In the genomic region with DNA sequence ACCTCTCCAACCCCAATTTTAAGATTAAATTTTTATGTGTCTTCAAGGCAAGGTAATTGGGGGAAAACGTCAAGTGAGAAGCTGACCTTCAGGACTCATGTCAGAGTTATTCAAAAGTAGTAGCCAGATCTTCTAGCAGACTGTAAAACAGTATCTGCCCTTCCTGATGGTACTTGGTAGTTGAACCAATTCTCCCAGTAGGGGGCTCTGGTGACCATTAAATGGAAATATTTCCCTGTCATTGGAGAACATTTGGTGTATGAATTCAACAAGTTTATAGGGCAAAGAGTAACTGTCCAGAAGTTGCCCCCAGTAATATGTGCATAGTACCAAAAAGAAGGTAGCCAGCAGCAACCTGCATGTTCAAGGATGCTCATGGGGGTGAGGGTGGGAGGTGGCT, we compare ENCODE assay signal across 9 mouse cellular contexts.
DNase-seq lines count a peak whose midpoint lies in the region; ATAC-seq lines count a peak whose summit lies in the region.
"Had no signal": no experiment of that assay in that cellular context is flagged by ENCODE, and none has a peak within 500 bp of the region (broad histone marks: within the 10 kb centered on the region; RNA-seq: fewer than 3 reads in every experiment).

No protein-coding gene starts in this region.

- H3K9ac ChIP-seq in kidney, embryonic 15.5 days, result no peak overlapping the region
- H3K9ac ChIP-seq: embryonic facial prominence, embryonic 13.5 days had no signal

- H3K9me3 ChIP-seq in kidney, embryonic 15.5 days (replicated peaks), result no peaks in the 10 kb centered on the region
- H3K9me3 ChIP-seq: embryonic facial prominence, embryonic 13.5 days had no signal

- no peak overlapping the region for H3K27ac ChIP-seq in kidney, embryonic 15.5 days
- H3K27ac ChIP-seq: embryonic facial prominence, embryonic 13.5 days had no signal

- WGBS in kidney, embryonic 15.5 days, result 31% methylated on average over 1 of the region's 1 CpGs

- no peaks in the 10 kb centered on the region for H3K36me3 ChIP-seq in kidney, embryonic 15.5 days
- H3K36me3 ChIP-seq: embryonic facial prominence, embryonic 13.5 days had no signal

- H3K4me2 ChIP-seq in kidney, embryonic 15.5 days, result no peak overlapping the region
- H3K4me2 ChIP-seq: embryonic facial prominence, embryonic 13.5 days had no signal

- DNase-seq in CD4-positive, CD25-positive, alpha-beta regulatory T cell, adult 2 months (ENCODE audit: low read depth, low spot score), result peak; percentile 8
- peak; percentile 13 to 28 for DNase-seq in kidney, adult 8-10 months
- peak; percentile 33 for DNase-seq in ES-CJ7 (ENCODE audit: low read depth, low spot score)
- peak; percentile 49 to 70 for DNase-seq in heart, postnatal 10 days
- DNase-seq in gastrocnemius, postnatal 14 days, result no peak
- DNase-seq in urinary bladder, postnatal 25 days (ENCODE audit: low spot score), result no peak

- no peaks in the 10 kb centered on the region for H3K4me1 ChIP-seq in kidney, embryonic 15.5 days
- H3K4me1 ChIP-seq: embryonic facial prominence, embryonic 13.5 days had no signal

- H3K4me3 ChIP-seq in kidney, embryonic 15.5 days (replicated peaks), result no peak overlapping the region
- H3K4me3 ChIP-seq: embryonic facial prominence, embryonic 13.5 days had no signal

- no peak for ATAC-seq in CD4-positive, CD25-positive, alpha-beta regulatory T cell, adult 4 months
- ATAC-seq in kidney, embryonic 15.5 days (replicated peaks; ENCODE audit: low FRiP score), result no peak

- intact Hi-C loops in heart, postnatal 10 days (cut with DNase I), result loop anchor here (2.0 to 10.0 kb wide), 3 partner anchors 77 to 243 kb away; no protein-coding TSS in a partner anchor
- intact Hi-C loops in gastrocnemius, postnatal 14 days (cut with DNase I; ENCODE audit: low total_unique reads), result loop anchor here (10.0 kb wide), 1 partner anchor 245 kb away; the partner anchor contains the start of gene Mgat4d

- no peaks in the 10 kb centered on the region for H3K27me3 ChIP-seq in kidney, embryonic 15.5 days
- H3K27me3 ChIP-seq: embryonic facial prominence, embryonic 13.5 days had no signal

Comparison
In these comparisons a context has a peak if more than half of its experiments do, and no peak if none do; other contexts are left out.
1. DNase-seq: peak in CD4-positive, CD25-positive, alpha-beta regulatory T cell, adult 2 months (single experiment), kidney, adult 8-10 months (2 of 2), ES-CJ7 (single experiment) and heart, postnatal 10 days (2 of 2); none in gastrocnemius, postnatal 14 days (single experiment) and urinary bladder, postnatal 25 days (single experiment).